Mouse (Mus musculus) urinary bladder, adult 2 months (tissue): ENCODE data around the gene Try4. TPM values are rescaled to one million over a fixed set of nuclear protein-coding genes. Genes with fewer than 3 reads are reported as not detected.
"Not testable (repeated sequence)": the region's sequence is repeated elsewhere in the genome, so short reads cannot be mapped to it uniquely, and the experiment has no call there.

Experiments used
- DNase-seq: peaks from one replicate; pipeline ENCODE4 v3.0.0; 2022; ENCODE audit warnings: low spot score
- polyA plus RNA-seq: library from polyadenylated mRNA; depleted of rRNA; stranded (reverse); fragments of >200 nt; gene quantifications from 2 replicates; pipeline ENCODE4 v1.2.3, GENCODE M21; 2012; rRNA removed

The Try4 gene
- 0.23 and 1.2 TPM in 2 replicates for polyA plus RNA-seq

- DNase-seq = no peak
These were observed at the start of gene Try4 for GRCm38 (mm10) chr6:41301969-41302368. Gene Try4, plus strand, starts transcription at chr6:41302269.

DNA sequence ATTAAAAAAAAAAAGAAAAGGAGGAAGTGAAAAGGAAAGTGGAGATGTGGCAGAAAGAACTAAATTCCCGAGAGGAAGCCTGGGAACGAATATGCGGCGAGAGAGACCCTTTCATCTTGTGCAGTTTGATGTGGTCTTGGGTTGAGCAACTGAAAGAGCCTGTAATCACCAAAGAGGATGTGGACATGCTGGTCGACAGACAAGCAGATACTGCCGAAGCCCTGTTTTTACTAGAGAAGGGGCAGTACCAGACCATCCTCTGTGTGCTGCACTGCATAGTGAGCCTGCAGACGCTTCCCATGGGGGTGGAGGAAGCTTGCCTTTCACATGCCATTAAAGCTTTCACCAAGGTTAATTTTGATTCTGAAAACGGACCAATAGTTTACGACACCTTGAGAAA lies 48.8 kb upstream of the Try4 start:
- DNase-seq = not testable (repeated sequence)

- no peak for DNase-seq
These were observed 45.6 kb upstream of the Try4 start for GRCm38 (mm10) chr6:41256424-41256823.

- no peak for DNase-seq
These were observed 44.6 kb upstream of the Try4 start for GRCm38 (mm10) chr6:41257432-41257831.

- DNase-seq = no peak
These were observed 39.3 kb upstream of the Try4 start for GRCm38 (mm10) chr6:41262796-41263195.

- no peak for DNase-seq
These were observed 35.9 kb upstream of the Try4 start for GRCm38 (mm10) chr6:41266140-41266539.

DNA sequence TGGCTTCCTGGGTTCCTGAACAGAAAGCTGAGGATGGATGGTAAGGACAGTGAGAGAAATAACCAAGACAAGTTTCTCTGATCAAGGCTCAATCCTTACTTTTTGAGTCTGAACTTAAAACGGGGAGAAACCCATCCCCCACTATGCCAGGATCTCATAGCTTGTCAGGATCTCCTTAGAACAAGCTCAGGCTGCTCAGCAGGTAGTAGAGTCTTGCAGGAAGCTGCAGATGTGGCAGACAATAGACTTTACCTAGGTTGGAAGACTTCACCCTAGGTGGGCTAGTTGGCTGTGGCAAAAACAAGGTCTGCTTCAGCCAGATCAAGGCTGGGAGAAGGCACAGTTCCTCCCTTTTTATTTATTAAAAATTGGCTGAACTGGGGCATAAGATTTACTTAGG lies 3.8 kb upstream of the Try4 start:
- no peak for DNase-seq

DNA sequence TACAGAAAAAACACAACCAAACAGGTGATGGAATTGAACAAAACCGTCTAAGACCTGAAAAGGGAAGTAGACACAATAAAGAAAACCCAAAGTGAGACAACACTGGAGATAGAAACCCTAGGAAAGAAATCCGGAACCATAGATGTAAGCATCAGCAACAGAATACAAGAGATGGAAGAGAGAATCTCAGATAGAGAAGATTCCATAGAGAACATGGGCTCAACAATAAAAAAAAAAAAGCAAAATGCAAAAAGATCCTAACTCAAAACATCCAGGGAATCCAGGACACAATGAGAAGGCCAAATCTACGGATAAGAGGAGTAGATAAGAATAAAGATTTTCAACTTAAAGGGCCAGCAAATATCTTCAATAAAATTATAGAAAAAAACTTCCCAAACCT lies 14.7 kb downstream of the Try4 start, which contains the start of gene Try5:
Gene Try5 (minus strand): TSS at position 101 of the 400 bp plus-strand sequence.
- not testable (repeated sequence) for DNase-seq

DNA sequence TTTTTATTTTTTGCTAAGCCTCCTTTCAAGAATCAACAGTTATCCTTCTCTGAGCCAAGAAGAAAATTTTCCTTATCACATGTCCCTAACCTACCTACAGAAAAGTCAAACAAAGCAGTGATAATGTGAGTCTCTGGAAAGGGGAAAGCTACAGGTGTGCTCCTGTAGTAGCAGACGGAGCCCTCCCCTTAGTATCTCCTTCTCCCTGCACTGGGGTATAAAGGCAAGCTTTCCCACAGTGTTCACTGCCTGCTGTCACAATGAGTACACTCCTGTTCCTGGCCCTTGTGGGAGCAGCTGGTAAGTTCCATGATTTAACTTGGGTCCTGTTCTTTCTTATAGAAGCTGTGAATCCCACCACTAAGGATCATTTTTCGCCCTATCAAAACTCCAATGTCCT lies 51.9 kb downstream of the Try4 start, which contains the start of gene Try10:
Gene Try10 (plus strand): TSS at position 174 of the 400 bp plus-strand sequence.
- no peak for DNase-seq

Other genes starting within 250 kb of the Try4 start
- gene Try5, start 14.6 kb downstream of the Try4 start, polyA plus RNA-seq = 0.08 and 0.60 TPM in 2 replicates
- gene Try10, start 51.8 kb downstream of the Try4 start, polyA plus RNA-seq = not detected in 2 replicates
- not detected in 2 replicates for gene Prss3, start 75.4 kb downstream of the Try4 start, polyA plus RNA-seq
- gene Gm5771, start 90.1 kb downstream of the Try4 start, polyA plus RNA-seq = not detected in 2 replicates
- not detected in 2 replicates for gene Gm10334, start 143.9 kb downstream of the Try4 start, polyA plus RNA-seq
- gene Prss1, start 156.7 kb downstream of the Try4 start, polyA plus RNA-seq = not detected in 2 replicates
- gene Prss2, start 219.5 kb downstream of the Try4 start, polyA plus RNA-seq = 0.12 and 1.0 TPM in 2 replicates